Mouse (Mus musculus): ENCODE data around the gene Cep104. TPM values are rescaled to one million over a fixed set of nuclear protein-coding genes. Genes with fewer than 3 reads are reported as not detected.

Cep104 gene
- polyA plus RNA-seq, 1 experiment from 2014 or later, result 16.5 TPM

GRCm38 (mm10) chr4:154011646-154012089 lies 36.7 kb downstream of the Cep104 start, which contains the start of gene Lrrc47:
TSS of gene Lrrc47 (plus strand) at chr4:154011731.
- ATAC-seq, result peak; percentile 97

DNA sequence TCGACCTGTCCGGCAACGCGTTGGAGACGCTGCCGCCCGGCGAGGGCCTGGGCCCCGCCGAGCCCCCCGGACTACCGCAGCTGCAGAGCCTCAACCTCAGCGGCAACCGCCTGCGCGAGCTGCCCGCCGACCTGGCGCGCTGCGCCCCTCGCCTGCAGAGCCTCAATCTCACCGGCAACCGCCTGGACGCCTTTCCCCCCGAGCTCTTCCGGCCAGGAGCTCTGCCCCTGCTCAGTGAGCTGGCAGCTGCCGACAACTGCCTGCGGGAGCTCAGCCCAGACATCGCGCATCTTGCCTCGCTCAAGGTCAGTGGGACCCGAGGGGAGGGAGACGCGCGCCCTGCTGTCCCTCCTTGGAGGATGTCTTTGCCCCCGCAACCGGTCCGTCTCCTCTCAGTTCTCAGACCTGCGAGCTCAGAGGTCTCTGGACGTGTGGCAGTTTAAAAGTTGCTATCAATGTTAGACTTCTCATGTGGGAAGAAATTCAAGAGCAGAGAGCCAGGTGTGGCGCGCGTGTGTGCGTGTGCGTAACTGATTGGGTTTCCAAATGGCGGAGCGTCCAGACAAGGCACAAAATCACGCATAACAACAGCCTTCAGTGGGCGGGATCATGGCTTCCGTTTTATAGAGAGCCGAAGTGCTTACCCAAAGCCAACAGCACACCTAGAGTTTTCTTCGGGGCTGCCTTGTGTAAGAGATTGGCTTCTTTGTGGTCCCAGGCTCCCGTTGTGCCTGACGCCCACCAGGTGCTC lies 37.3 kb downstream of the Cep104 start:
- peak overlapping the region; percentile 75 for H3K27ac ChIP-seq (ENCODE audit: low read depth, low read length)

More at GRCm38 (mm10) chr4:154011646-154012089, 36.7 kb downstream of the Cep104 start, which contains the start of gene Lrrc47:
- Histone ChIP-seq H3K9me3 (ENCODE audit: control insufficient read depth, low read length) (no peaks in the 10 kb centered on the region), H3K4me1 (ENCODE audit: control insufficient read depth, insufficient read depth, low read depth, low read length) (peaks cover 20% of the 10 kb centered on the region), H3K27ac (ENCODE audit: low read depth, low read length) (peak within 1 kb of the TSS; percentile 75), H3K4me2 (ENCODE audit: low read length) (peak within 1 kb of the TSS; percentile 96), H3K36me3 (ENCODE audit: control insufficient read depth, insufficient read depth, low read length) (peaks cover 15% of the 10 kb centered on the region), H3K27me3 (replicated peaks; ENCODE audit: control insufficient read depth, insufficient read depth, low read length) (no peaks in the 10 kb centered on the region), H3K4me3 (ENCODE audit: low read length) (peak within 1 kb of the TSS; percentile 98), H3K9ac (ENCODE audit: low read depth, low read length) (peak within 1 kb of the TSS; percentile 93)
- WGBS, result 0% methylated on average over 32 of the region's 59 CpGs

DNA sequence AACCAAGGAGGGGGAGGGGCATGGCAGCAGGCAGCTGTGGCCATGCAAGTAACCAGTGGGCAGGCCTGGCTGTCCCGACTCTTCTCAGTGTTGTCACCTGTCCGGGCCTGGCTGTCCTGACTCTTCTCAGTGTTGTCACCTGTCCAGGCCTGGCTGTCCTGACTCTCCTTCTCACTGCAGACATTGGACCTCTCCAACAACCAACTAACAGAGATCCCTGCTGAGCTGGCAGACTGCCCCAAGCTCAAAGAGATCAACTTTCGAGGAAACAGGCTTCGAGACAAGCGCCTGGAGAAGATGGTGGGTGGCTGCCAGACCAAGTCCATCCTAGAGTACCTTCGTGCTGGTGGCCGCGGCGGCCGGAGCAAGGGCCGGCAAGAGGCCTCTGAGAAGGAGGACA lies 40.5 kb downstream of the Cep104 start:
- no peak overlapping the region for H3K27ac ChIP-seq (ENCODE audit: low read depth, low read length)
- no peaks in the 10 kb centered on the region for H3K27me3 ChIP-seq (replicated peaks; ENCODE audit: control insufficient read depth, insufficient read depth, low read length)
- H3K36me3 ChIP-seq (ENCODE audit: control insufficient read depth, insufficient read depth, low read length), result peaks cover 40% of the 10 kb centered on the region
- ATAC-seq, result no peak
- no peak overlapping the region for H3K4me2 ChIP-seq (ENCODE audit: low read length)
- 88% methylated on average over 11 of the region's 11 CpGs for WGBS
- H3K9ac ChIP-seq (ENCODE audit: low read depth, low read length), result no peak overlapping the region
- H3K4me3 ChIP-seq (ENCODE audit: low read length), result no peak overlapping the region
- peaks cover 20% of the 10 kb centered on the region for H3K4me1 ChIP-seq (ENCODE audit: control insufficient read depth, insufficient read depth, low read depth, low read length)
- no peaks in the 10 kb centered on the region for H3K9me3 ChIP-seq (ENCODE audit: control insufficient read depth, low read length)

More for the DNA sequence above, 37.3 kb downstream of the Cep104 start:
- WGBS, result 3% methylated on average over 36 of the region's 55 CpGs
- Histone ChIP-seq H3K9ac (ENCODE audit: low read depth, low read length) (peak overlapping the region; percentile 93), H3K4me1 (ENCODE audit: control insufficient read depth, insufficient read depth, low read depth, low read length) (peaks cover 20% of the 10 kb centered on the region), H3K36me3 (ENCODE audit: control insufficient read depth, insufficient read depth, low read length) (peaks cover 15% of the 10 kb centered on the region), H3K9me3 (ENCODE audit: control insufficient read depth, low read length) (no peaks in the 10 kb centered on the region), H3K4me3 (ENCODE audit: low read length) (peak overlapping the region; percentile 98), H3K4me2 (ENCODE audit: low read length) (peak overlapping the region; percentile 96), H3K27me3 (replicated peaks; ENCODE audit: control insufficient read depth, insufficient read depth, low read length) (no peaks in the 10 kb centered on the region)
- no peak for ATAC-seq

- H3K4me3 ChIP-seq (ENCODE audit: low read length), result no peak overlapping the region
- 77% methylated on average over 7 of the region's 7 CpGs for WGBS
- no peak for ATAC-seq
These were observed 44.6 kb downstream of the Cep104 start for GRCm38 (mm10) chr4:154019571-154019970.

GRCm38 (mm10) chr4:154021432-154021831 lies 46.4 kb downstream of the Cep104 start:
- Histone ChIP-seq H3K4me1 (ENCODE audit: control insufficient read depth, insufficient read depth, low read depth, low read length) (peaks cover 13% of the 10 kb centered on the region), H3K4me2 (ENCODE audit: low read length) (no peak overlapping the region), H3K9me3 (ENCODE audit: control insufficient read depth, low read length) (no peaks in the 10 kb centered on the region), H3K4me3 (ENCODE audit: low read length) (no peak overlapping the region), H3K36me3 (ENCODE audit: control insufficient read depth, insufficient read depth, low read length) (peaks cover 47% of the 10 kb centered on the region), H3K27ac (ENCODE audit: low read depth, low read length) (no peak overlapping the region), H3K9ac (ENCODE audit: low read depth, low read length) (no peak overlapping the region), H3K27me3 (replicated peaks; ENCODE audit: control insufficient read depth, insufficient read depth, low read length) (peaks cover 5% of the 10 kb centered on the region; the same call in 1 of the 2 replicates)
- WGBS, result 91% methylated on average over 9 of the region's 9 CpGs
- no peak for ATAC-seq

More at GRCm38 (mm10) chr4:154019571-154019970, 44.6 kb downstream of the Cep104 start:
- Histone ChIP-seq H3K4me2 (ENCODE audit: low read length) (no peak overlapping the region), H3K4me1 (ENCODE audit: control insufficient read depth, insufficient read depth, low read depth, low read length) (no peaks in the 10 kb centered on the region; the same call in 1 of the 2 replicates), H3K9me3 (ENCODE audit: control insufficient read depth, low read length) (no peaks in the 10 kb centered on the region), H3K36me3 (ENCODE audit: control insufficient read depth, insufficient read depth, low read length) (peaks cover 54% of the 10 kb centered on the region), H3K27me3 (replicated peaks; ENCODE audit: control insufficient read depth, insufficient read depth, low read length) (no peaks in the 10 kb centered on the region), H3K27ac (ENCODE audit: low read depth, low read length) (no peak overlapping the region), H3K9ac (ENCODE audit: low read depth, low read length) (no peak overlapping the region)

DNA sequence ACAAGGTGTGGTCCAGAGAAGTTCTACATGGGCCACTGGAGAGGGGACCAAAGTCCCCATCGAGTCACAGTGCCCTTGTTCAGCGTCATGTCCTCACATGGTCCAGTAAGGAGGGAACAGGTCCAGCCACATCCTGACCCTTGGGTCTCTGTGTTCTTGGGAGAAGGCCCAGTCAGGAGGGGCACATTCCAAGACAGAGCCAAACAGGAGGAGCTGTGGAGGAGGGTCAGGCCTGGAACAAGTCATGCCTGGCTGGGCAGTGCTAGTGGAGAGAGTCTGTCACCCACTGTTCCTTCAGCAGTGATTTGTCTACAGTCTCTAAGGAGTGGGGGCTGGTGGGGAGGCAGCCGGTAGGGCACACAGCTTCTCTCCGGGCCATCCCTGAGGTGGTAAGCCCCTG lies 47.4 kb downstream of the Cep104 start:
- peak overlapping the region; percentile 6; the same call in 1 of the 2 replicates for H3K27ac ChIP-seq (ENCODE audit: low read depth, low read length)
- 78% methylated on average over 4 of the region's 4 CpGs for WGBS
- ATAC-seq, result peak; percentile 31; the same call in 1 of the 2 replicates

GRCm38 (mm10) chr4:154022844-154023243 lies 47.9 kb downstream of the Cep104 start:
- no peak overlapping the region for H3K9ac ChIP-seq (ENCODE audit: low read depth, low read length)
- peaks cover 13% of the 10 kb centered on the region for H3K4me1 ChIP-seq (ENCODE audit: control insufficient read depth, insufficient read depth, low read depth, low read length)
- H3K36me3 ChIP-seq (ENCODE audit: control insufficient read depth, insufficient read depth, low read length), result peaks cover 38% of the 10 kb centered on the region
- H3K27ac ChIP-seq (ENCODE audit: low read depth, low read length), result no peak overlapping the region; the same call in 1 of the 2 replicates
- ATAC-seq, result peak; percentile 64
- 29% methylated on average over 4 of the region's 4 CpGs for WGBS
- H3K27me3 ChIP-seq (replicated peaks; ENCODE audit: control insufficient read depth, insufficient read depth, low read length), result peaks cover 5% of the 10 kb centered on the region; the same call in 1 of the 2 replicates
- no peaks in the 10 kb centered on the region for H3K9me3 ChIP-seq (ENCODE audit: control insufficient read depth, low read length)
- H3K4me2 ChIP-seq (ENCODE audit: low read length), result no peak overlapping the region
- H3K4me3 ChIP-seq (ENCODE audit: low read length), result no peak overlapping the region

More for the DNA sequence above, 47.4 kb downstream of the Cep104 start:
- Histone ChIP-seq H3K9ac (ENCODE audit: low read depth, low read length) (no peak overlapping the region), H3K4me1 (ENCODE audit: control insufficient read depth, insufficient read depth, low read depth, low read length) (peaks cover 13% of the 10 kb centered on the region), H3K4me3 (ENCODE audit: low read length) (no peak overlapping the region), H3K9me3 (ENCODE audit: control insufficient read depth, low read length) (no peaks in the 10 kb centered on the region), H3K36me3 (ENCODE audit: control insufficient read depth, insufficient read depth, low read length) (peaks cover 41% of the 10 kb centered on the region), H3K27me3 (replicated peaks; ENCODE audit: control insufficient read depth, insufficient read depth, low read length) (peaks cover 5% of the 10 kb centered on the region; the same call in 1 of the 2 replicates), H3K4me2 (ENCODE audit: low read length) (no peak overlapping the region)

DNA sequence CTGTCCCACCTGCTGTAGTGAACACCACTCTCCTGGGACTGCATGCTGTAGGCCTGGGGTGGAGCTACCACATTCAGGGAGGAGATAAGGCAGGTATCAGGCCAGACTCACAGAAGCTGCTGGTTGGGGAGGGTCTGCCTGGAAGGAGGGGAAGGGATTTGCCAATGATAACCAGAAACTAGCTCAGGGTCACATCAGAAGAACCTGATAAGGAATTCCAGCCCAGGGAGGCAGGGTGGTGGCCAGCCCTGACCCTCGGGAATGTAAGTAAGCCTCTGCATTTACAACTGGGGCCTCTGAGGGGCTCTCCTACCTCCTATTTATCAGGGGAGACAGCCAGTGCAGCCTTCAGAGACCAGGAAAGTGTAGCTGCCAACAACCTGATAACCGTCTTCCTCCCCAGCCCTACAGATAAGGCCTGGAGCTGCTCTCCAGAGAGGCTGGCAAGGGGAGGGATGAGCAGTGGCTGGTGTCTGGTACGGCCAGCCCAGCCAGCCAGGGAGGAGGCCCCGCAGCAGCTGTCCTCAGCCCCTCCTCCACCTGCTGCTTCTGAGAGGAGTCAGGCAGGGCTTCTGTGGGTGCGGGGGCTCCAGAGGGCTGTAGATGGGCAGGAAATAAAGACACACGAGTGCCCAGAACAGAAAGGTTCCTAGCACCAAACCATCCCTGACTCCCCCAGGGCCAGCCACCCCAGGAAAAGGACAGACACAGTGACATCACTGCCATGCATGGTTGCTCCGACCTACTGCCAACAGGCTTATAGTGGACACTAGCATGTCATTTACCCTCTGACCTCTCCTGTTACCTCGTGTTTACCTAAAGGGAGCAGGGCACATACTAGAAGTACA lies 49.0 kb downstream of the Cep104 start:
- no peak overlapping the region for H3K4me2 ChIP-seq (ENCODE audit: low read length)
- no peak overlapping the region for H3K9ac ChIP-seq (ENCODE audit: low read depth, low read length)
- WGBS, result 37% methylated on average over 8 of the region's 8 CpGs
- H3K27ac ChIP-seq (ENCODE audit: low read depth, low read length), result no peak overlapping the region
- no peak for ATAC-seq
- H3K4me1 ChIP-seq (ENCODE audit: control insufficient read depth, insufficient read depth, low read depth, low read length), result peaks cover 13% of the 10 kb centered on the region
- H3K9me3 ChIP-seq (ENCODE audit: control insufficient read depth, low read length), result no peaks in the 10 kb centered on the region
- no peak overlapping the region for H3K4me3 ChIP-seq (ENCODE audit: low read length)
- peaks cover 5% of the 10 kb centered on the region; the same call in 1 of the 2 replicates for H3K27me3 ChIP-seq (replicated peaks; ENCODE audit: control insufficient read depth, insufficient read depth, low read length)
- H3K36me3 ChIP-seq (ENCODE audit: control insufficient read depth, insufficient read depth, low read length), result peaks cover 32% of the 10 kb centered on the region

Data from hindbrain, embryonic 16.5 days (tissue).